Mouse (Mus musculus): ENCODE measurements around the gene Rasal2. TPM values are rescaled to one million over a fixed set of nuclear protein-coding genes. Genes with fewer than 3 reads are reported as not detected.
"Not testable (repeated sequence)": the region's sequence is repeated elsewhere in the genome, so short reads cannot be mapped to it uniquely, and the experiment has no call there.

Gene Rasal2
- total RNA-seq, 1 experiment from 2014 or later = 1.4 TPM

DNA sequence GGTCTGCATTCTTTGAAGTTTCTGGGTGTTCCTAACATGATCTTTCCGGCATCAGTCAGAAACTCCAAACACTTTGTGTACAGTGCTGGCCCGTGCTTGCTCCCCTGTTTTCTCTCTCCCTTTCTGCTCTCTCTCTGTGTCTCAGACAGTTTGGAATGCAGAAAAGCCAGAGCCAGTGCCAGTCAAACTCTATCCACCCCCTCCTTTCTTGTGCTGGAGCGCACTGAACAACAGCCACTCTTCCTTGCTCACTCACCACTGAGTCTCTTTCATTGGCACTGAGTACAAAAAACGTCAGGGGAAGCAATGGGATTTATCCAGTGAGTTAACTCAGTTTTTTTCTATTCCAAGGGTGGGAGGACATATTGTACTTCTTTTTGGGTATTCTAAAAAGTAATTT is 155.8 kb downstream of the Rasal2 start:
- ATAC-seq (ENCODE audit: extremely low read depth, insufficient number of reproducible peaks, low FRiP score, poor library complexity, severe bottlenecking) = no peak

DNA sequence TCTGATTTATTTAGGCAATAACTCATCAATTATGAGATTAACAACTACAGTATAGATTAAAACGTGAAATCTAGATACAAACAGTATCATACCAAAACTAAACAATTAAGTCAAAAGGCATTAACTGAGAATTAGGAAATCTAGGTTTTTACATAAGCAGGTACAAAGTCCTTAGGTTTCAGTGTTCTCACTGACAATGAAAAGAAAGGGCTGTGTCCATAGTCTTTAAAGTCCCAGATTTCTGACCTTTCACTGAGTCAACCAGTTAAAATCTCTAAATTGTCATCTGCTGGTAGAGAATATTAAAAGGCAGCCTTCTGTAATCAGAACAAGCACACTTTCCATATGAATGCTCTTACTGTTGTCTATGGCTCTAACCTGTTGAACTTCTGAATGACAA is 156.6 kb downstream of the Rasal2 start:
- no peak for ATAC-seq (ENCODE audit: extremely low read depth, insufficient number of reproducible peaks, low FRiP score, poor library complexity, severe bottlenecking)

GRCm38 (mm10) chr1:157253600-157254490 is 158.6 kb downstream of the Rasal2 start:
- ATAC-seq (ENCODE audit: extremely low read depth, insufficient number of reproducible peaks, low FRiP score, poor library complexity, severe bottlenecking) = no peak

- ATAC-seq (ENCODE audit: extremely low read depth, insufficient number of reproducible peaks, low FRiP score, poor library complexity, severe bottlenecking) = 0 out of 2 replicates have a peak, but pooled peaks have one; percentile 36
Observed at GRCm38 (mm10) chr1:157248112-157248511, 164.3 kb downstream of the Rasal2 start.

GRCm38 (mm10) chr1:157247341-157247740 is 165.1 kb downstream of the Rasal2 start:
- ATAC-seq (ENCODE audit: extremely low read depth, insufficient number of reproducible peaks, low FRiP score, poor library complexity, severe bottlenecking) = no peak

- no peak for ATAC-seq (ENCODE audit: extremely low read depth, insufficient number of reproducible peaks, low FRiP score, poor library complexity, severe bottlenecking)
Observed at GRCm38 (mm10) chr1:157246779-157247178, 165.6 kb downstream of the Rasal2 start.

- no peak for ATAC-seq (ENCODE audit: extremely low read depth, insufficient number of reproducible peaks, low FRiP score, poor library complexity, severe bottlenecking)
Observed at GRCm38 (mm10) chr1:157244453-157244790, 168.0 kb downstream of the Rasal2 start.

DNA sequence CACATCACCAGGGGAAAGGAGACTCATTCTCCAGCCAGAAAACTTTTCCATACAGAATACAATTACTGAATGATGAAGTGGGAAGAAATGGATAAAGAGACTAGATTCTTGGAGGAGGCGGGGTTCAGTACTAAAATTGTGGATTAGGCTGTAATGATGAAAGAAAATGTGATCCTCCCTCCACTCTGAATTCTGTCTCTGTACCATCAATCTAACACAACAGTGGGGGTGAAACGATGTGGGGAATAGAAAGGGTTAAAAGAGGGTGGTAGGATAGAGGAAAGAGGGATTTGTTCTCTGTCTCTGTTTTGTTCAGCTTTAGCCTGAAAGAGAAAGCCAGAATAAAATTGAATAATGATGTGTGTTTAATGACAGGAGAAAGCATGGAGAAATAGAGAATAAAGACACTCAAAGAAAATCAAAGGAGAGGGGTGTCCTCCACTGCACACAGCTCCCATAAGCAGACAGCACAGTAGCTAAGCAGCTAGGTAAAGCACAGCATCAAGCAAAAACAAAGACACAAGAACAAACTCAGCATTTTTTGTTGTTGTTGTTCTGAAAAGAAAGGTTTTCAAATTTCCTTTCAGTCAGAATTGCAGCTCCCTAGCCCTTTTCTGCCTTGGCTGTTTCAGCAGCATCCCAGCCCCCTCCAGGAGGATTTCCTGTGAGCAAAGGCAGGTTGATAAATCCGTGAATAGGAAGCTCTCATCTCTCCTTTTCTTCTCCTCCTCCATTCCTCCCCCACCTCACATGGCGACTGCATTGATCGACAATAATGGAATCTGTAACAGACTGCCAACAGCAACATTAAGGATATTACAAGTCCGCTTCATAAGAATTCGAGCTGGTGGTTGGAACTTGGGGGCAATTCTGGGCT is 168.6 kb downstream of the Rasal2 start:
- no peak for ATAC-seq (ENCODE audit: extremely low read depth, insufficient number of reproducible peaks, low FRiP score, poor library complexity, severe bottlenecking)

DNA sequence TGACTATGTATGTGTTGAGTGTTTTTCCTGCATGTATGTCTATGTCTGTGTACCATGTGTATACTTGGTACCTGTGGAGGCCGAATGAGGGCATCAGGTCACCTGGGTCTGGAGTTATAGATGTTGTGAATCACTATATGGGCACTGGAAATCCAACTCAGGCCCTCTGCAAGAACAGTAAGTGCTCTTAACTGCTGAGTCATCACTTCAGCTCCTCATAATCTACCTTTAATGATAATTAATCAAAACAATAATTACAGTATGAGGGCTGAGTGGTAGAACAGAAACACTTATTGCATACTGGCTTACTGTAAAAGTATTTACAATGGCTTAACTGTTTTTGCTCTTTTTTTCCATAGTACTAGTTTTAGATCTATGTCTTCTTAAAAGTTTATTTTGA is 172.7 kb downstream of the Rasal2 start:
- ATAC-seq (ENCODE audit: extremely low read depth, insufficient number of reproducible peaks, low FRiP score, poor library complexity, severe bottlenecking) = no peak

DNA sequence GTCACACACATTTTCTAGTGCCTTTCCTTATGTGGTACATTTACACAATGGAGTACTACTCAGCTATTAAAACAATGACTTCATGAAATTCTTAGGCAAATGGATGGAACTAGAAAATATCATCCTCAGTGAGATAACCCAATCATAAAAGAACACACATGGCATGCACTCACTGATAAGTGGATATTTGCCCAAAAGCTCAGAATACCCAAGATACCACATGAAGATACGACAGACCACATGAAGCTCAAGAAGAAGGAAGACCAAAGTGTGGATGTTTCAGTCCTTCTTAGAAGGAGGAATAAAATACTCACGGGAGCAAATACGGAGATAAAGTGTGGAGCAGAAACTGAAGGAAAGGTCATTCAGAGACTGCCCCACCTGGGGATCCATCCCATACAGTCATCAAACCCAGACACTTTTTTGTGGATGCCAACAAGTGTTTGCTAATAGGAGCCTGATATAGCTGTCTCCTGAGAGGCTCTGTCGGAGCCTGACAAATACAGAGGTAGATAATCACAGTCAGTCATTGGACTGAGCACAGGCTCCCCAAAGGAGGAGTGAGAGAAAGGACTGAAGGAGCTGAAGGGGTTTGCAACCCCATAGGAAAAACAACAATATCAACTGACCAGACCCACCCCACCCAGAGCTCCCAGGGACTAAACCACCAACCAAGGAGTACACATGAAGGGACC is 175.6 kb downstream of the Rasal2 start:
- ATAC-seq (ENCODE audit: extremely low read depth, insufficient number of reproducible peaks, low FRiP score, poor library complexity, severe bottlenecking) = not testable (repeated sequence)

- ATAC-seq (ENCODE audit: extremely low read depth, insufficient number of reproducible peaks, low FRiP score, poor library complexity, severe bottlenecking) = no peak
Observed at GRCm38 (mm10) chr1:157233451-157233850, 178.9 kb downstream of the Rasal2 start.

GRCm38 (mm10) chr1:157232372-157232771 is 180.0 kb downstream of the Rasal2 start:
- no peak for ATAC-seq (ENCODE audit: extremely low read depth, insufficient number of reproducible peaks, low FRiP score, poor library complexity, severe bottlenecking)

DNA sequence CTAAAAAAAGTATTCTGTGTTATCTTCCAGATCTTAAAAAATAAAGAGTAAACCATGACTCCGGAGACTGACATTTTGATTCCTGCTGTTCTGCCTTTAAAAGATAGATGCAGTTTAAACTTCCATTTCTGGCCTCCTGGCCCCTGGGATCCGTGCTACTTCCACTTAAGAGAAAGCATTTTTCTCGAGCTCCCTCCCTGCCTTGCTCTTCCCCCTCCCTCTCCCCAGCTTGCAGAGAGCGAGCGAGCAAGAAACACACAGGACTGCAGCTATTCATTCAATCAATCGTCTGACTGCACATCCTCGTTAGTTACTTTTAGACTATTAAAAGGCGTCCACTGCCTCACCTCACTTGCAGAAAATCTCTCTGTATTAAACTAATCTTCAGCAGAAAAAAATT is 181.4 kb downstream of the Rasal2 start:
- no peak for ATAC-seq (ENCODE audit: extremely low read depth, insufficient number of reproducible peaks, low FRiP score, poor library complexity, severe bottlenecking)

DNA sequence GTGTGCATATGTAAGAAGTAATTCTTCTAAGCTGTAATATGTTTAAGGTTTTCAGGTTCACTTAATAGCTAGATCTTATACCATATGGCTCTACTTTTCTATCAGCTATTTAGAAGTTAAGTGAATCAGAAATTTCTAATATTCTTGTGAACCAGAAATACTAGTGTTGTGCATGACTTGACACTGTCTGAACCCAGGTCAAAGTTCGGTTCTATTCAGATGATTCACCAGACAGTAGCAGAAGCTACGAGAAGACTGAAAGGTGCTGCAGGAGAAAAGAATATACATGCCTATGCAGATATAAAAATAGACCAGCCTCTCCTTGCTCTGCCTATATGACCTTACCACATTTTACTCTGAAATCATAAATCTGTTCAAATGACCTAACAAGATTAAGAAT is 182.0 kb downstream of the Rasal2 start:
- ATAC-seq (ENCODE audit: extremely low read depth, insufficient number of reproducible peaks, low FRiP score, poor library complexity, severe bottlenecking) = no peak

DNA sequence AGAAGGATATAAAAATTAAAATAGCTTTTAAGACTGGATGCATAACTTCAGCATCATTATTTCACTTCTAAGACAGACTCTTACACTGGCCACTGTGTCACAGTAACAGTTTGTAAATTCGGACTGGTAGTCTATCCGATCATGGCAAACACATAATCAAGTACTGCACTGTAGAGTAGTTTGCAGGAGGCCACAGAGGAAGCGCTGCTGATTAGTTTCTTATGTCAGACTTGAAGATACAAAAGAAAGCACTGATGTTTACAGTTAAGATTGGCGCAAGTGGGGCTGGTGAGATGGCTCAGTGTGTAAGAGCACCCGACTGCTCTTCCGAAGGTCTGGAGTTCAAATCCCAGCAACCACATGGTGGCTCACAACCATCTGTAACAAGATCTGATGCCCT is 187.4 kb downstream of the Rasal2 start:
- no peak for ATAC-seq (ENCODE audit: extremely low read depth, insufficient number of reproducible peaks, low FRiP score, poor library complexity, severe bottlenecking)

DNA sequence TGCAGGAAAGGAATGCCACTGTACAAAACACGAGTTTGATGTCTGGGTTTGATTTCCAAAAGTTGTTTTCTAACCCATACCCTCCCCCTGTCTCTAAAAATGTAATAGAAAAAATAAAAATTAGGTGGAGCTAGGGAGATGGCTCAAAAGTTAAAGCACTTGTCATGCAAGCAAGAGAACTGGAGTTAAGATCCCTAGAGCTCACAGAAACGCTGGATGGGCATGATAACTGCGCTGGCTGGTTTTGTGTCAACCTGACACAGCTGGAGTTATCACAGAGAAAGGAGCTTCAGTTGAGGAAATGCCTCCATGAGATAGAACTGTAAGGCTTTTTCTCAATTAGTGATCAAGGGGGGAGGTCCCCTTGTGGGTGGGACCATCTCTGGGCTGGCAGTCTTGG is 191.5 kb downstream of the Rasal2 start:
- ATAC-seq (ENCODE audit: extremely low read depth, insufficient number of reproducible peaks, low FRiP score, poor library complexity, severe bottlenecking) = no peak

DNA sequence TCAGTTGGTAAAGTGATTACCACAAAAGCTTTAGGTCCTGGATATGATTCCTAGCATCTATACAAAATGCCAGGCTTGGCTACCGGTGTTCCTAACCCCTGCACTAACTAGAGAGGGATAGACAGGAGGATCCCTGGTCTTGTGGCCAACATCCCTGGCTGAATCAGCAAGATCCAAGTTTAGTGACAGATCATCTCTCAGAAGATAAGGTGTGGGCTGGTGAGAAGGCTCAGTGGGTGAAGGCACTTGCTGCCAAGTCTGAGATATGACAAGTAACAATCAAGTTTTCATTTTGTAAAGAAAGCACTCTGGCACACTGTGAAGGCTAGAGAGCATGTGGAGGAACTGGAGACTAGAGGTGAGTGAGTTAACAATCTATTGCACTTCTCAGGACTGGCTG is 191.9 kb downstream of the Rasal2 start:
- no peak for ATAC-seq (ENCODE audit: extremely low read depth, insufficient number of reproducible peaks, low FRiP score, poor library complexity, severe bottlenecking)

- no peak for ATAC-seq (ENCODE audit: extremely low read depth, insufficient number of reproducible peaks, low FRiP score, poor library complexity, severe bottlenecking)
Observed at GRCm38 (mm10) chr1:157208754-157209153, 203.6 kb downstream of the Rasal2 start.

DNA sequence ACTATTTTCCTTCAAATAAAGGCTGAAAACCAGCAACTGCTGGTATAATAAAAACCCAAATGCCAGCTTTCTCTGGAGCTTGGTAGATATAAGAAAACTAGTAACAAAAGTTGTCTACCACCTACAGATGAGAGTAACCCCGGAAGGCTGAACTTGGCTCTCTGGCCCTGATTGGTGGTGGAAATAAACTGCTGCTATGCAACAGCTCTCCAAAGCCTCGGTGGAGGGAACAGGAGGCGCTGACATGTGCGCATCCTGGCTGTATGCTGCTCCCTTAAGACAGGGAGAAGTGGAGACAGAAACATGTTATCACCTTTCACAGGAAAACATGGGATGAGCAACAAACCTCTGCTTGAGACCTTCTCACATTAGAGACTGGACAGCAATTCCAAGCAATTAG is 206.7 kb downstream of the Rasal2 start:
- ATAC-seq (ENCODE audit: extremely low read depth, insufficient number of reproducible peaks, low FRiP score, poor library complexity, severe bottlenecking) = no peak
